In the genomic region with DNA sequence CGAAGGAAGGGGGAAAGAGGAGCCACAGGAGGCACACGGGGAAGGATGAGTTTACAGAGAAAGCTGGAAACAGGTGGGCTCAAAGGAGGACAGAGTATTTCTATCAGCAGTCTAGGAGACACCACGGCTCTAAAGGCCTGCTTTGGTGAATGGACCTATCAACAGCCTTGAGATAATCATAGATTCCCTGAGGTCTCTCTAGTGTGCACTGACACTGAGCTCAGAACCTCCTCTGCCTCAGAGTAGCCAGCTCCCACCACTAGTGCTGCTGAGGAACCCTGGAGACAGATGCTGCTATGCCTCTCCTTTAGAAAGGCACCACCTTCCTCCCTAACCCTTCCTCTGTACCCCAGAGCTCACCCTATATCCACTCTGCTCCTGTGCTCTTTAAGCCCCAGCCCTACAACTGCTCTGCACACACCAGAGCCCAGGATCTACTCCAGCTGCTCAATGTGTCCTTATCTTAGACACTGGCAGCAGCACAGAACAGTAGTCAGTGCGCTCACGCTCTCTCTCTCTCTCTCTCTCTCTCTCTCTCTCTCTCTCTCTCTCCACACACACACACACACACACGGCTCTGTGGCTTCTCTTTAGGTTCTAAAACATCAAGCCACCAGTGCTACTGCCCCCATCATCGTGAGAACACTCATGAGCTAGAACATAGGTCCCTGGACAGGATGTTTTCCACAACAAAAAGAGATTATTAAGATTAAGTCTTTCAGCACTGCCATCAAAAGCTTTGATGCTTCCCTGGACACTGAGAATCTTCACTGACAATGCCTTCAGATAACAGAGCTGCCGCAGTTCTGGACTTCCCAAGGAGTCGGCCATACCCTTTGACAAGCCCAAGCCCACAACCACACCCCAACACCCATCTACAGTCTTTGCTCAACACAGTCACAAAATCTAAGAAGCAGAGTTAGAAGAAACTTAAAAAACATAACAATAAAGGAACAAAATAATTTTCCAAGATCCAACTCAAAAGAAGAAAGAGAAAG, we compare ENCODE assay signal across 9 mouse cellular contexts. TPM values are rescaled to one million over a fixed set of nuclear protein-coding genes. Genes with fewer than 3 reads are reported as not detected.
DNase-seq lines count a peak whose midpoint lies in the region; ATAC-seq lines count a peak whose summit lies in the region.
"Had no signal": no experiment of that assay in that cellular context is flagged by ENCODE, and none has a peak within 500 bp of the region (broad histone marks: within the 10 kb centered on the region; RNA-seq: fewer than 3 reads in every experiment).

No protein-coding gene starts in this region.

- peaks cover 10% of the 10 kb centered on the region for H3K4me1 ChIP-seq in neural tube, embryonic 12.5 days

- ATAC-seq in neural tube, embryonic 12.5 days (ENCODE audit: low FRiP score, low read depth): no peak

- no peak overlapping the region for H3K4me3 ChIP-seq in neural tube, embryonic 12.5 days

- intact Hi-C loops in heart, postnatal 14 days (cut with DNase I): loop anchor here (10.0 kb wide), 1 partner anchor 175 kb away; a partner anchor contains a TSS

- peak overlapping the region; percentile 30; the same call in 1 of the 2 replicates for H3K4me2 ChIP-seq in neural tube, embryonic 12.5 days (replicated peaks)

- no peaks in the 10 kb centered on the region for H3K27me3 ChIP-seq in neural tube, embryonic 12.5 days (replicated peaks)

- no peaks in the 10 kb centered on the region for H3K9me3 ChIP-seq in neural tube, embryonic 12.5 days

- H3K27ac ChIP-seq in neural tube, embryonic 12.5 days: no peak overlapping the region

- peak; percentile 11 for DNase-seq in lung, postnatal 36 days
- DNase-seq in lung, postnatal 4 days: no peak
- peak; percentile 58 for DNase-seq in c-Kit-positive CD71-positive TER-119-positive erythroid progenitor cells, embryonic 14.5 days (ENCODE audit: low spot score)
- DNase-seq in heart, postnatal 14 days: peak; percentile 16 to 27
- DNase-seq in layer of hippocampus, postnatal 25 days (ENCODE audit: extremely low spot score in 1 of 2, low spot score in 1 of 2): no peak
- DNase-seq in frontal cortex, postnatal 25 days (ENCODE audit: low spot score in 2 of 2): no peak
- DNase-seq in retina, embryonic 14.5 days (ENCODE audit: low spot score): no peak
- DNase-seq: kidney, postnatal 10 days had no signal

- WGBS in neural tube, embryonic 12.5 days: 89% methylated on average over 9 of the region's 9 CpGs

- H3K9ac ChIP-seq in neural tube, embryonic 12.5 days: no peak overlapping the region

- H3K36me3 ChIP-seq in neural tube, embryonic 12.5 days: peaks cover 15% of the 10 kb centered on the region

RNA-seq across cellular contexts. Expression of a gene that starts 7.0 kb away (rescaled TPM):
- total RNA-seq in heart, postnatal 14 days (2021): 10 to 100 TPM; 26.8 to 28.8 TPM
- polyA plus RNA-seq in neural tube, embryonic 12.5 days (2016; fragmentation: Nextera tagmentation; extraction: Ambion mirVana): 40.0 and 41.9 TPM in 2 replicates
- total RNA-seq in layer of hippocampus, postnatal 25 days (2021): 10 to 100 TPM; 35.0 to 36.2 TPM

RNA-seq across cellular contexts. Expression of a gene that starts 43.2 kb away (rescaled TPM):
- 10 to 100 TPM in 1 of 2 experiments, 1 to 10 TPM in 1; 8.9 to 10.3 TPM for total RNA-seq in heart, postnatal 14 days (2021)
- 2.1 and 3.8 TPM in 2 replicates for polyA plus RNA-seq in neural tube, embryonic 12.5 days (2016; fragmentation: Nextera tagmentation; extraction: Ambion mirVana)
- total RNA-seq in layer of hippocampus, postnatal 25 days (2021): 1 to 10 TPM; 1.3 to 1.6 TPM

Comparison
In these comparisons a context has a peak if more than half of its experiments do, and no peak if none do; other contexts are left out.
1. DNase-seq: peak in lung, postnatal 36 days (single experiment), c-Kit-positive CD71-positive TER-119-positive erythroid progenitor cells, embryonic 14.5 days (single experiment) and heart, postnatal 14 days (2 of 2); none in lung, postnatal 4 days (0 of 2), layer of hippocampus, postnatal 25 days (0 of 2), frontal cortex, postnatal 25 days (0 of 2) and retina, embryonic 14.5 days (single experiment).